8 mouse cellular contexts compared by ENCODE assay signal in the genomic region with DNA sequence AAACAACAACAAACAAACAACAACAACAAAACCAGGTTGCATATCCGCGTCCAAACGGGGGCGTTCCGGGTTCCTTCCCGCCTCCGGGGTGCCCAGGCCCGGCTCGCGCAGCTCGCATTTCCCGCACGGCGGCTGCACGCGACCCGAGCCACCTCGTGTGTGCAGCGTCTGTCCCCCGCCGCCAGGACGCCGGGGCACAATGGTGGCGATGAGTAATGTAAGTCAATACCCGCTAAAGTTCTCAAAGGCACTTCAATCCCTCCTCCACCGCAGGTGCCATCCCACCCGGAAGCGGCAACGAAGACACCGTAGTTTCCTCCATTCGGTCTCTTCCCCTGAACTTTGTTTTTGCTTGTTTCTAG. TPM values are rescaled to one million over a fixed set of nuclear protein-coding genes. Genes with fewer than 3 reads are reported as not detected.
DNase-seq lines count a peak whose midpoint lies in the region; ATAC-seq and TF ChIP-seq lines count a peak whose summit lies in the region.

No protein-coding gene starts in this region.

- peaks cover 21% of the 10 kb centered on the region for H3K4me1 ChIP-seq in heart, embryonic 12.5 days (replicated peaks)
- H3K4me1 ChIP-seq in E14TG2a.4 (replicated peaks; ENCODE audit: low read depth, low read length), result peaks cover 38% of the 10 kb centered on the region
- peaks cover 5% of the 10 kb centered on the region for H3K4me1 ChIP-seq in embryonic fibroblast, embryonic 13.5 days (ENCODE audit: control insufficient read depth, insufficient read depth, low read length)
- peaks cover 24% of the 10 kb centered on the region for H3K4me1 ChIP-seq in limb, embryonic 13.5 days
- H3K4me1 ChIP-seq in neural tube, embryonic 15.5 days, result peaks cover 37% of the 10 kb centered on the region

- H3K9me3 ChIP-seq in heart, embryonic 12.5 days (replicated peaks), result no peaks in the 10 kb centered on the region
- no peaks in the 10 kb centered on the region for H3K9me3 ChIP-seq in E14TG2a.4 (ENCODE audit: low read length)
- H3K9me3 ChIP-seq in limb, embryonic 13.5 days, result no peaks in the 10 kb centered on the region
- H3K9me3 ChIP-seq in neural tube, embryonic 15.5 days (replicated peaks), result no peaks in the 10 kb centered on the region

- intact Hi-C loops in heart, postnatal 36 days (cut with DNase I), result loop anchor here (1.0 to 5.0 kb wide), 2 partner anchors 30 to 108 kb away; no protein-coding TSS in a partner anchor

- TF ChIP-seq POLR2A in embryonic fibroblast, embryonic 13.5 days (IDR thresholded peaks at IDR 0.05; ENCODE audit: low read depth, low read length), result no peak

- peak; percentile 64 for ATAC-seq in heart, embryonic 12.5 days (ENCODE audit: insufficient number of reproducible peaks, low FRiP score)
- ATAC-seq in limb, embryonic 13.5 days (ENCODE audit: low FRiP score, low read depth), result peak; percentile 74
- ATAC-seq in neural tube, embryonic 15.5 days (ENCODE audit: low FRiP score), result peak; percentile 72

- no peak for DNase-seq in heart, postnatal 36 days
- DNase-seq in gastrocnemius, postnatal 25 days, result no peak
- no peak for DNase-seq in cerebellum, adult 9-10 months

- H3K36me3 ChIP-seq in heart, embryonic 12.5 days, result 0 out of 2 replicates have a peak, but pooled peaks cover 3% of the 10 kb centered on the region
- H3K36me3 ChIP-seq in E14TG2a.4 (ENCODE audit: insufficient read depth, low read length), result peaks cover 21% of the 10 kb centered on the region
- peaks cover 3% of the 10 kb centered on the region for H3K36me3 ChIP-seq in limb, embryonic 13.5 days
- H3K36me3 ChIP-seq in neural tube, embryonic 15.5 days, result no peaks in the 10 kb centered on the region

- peak overlapping the region; percentile 96 for H3K9ac ChIP-seq in heart, embryonic 12.5 days
- H3K9ac ChIP-seq in limb, embryonic 13.5 days, result peak overlapping the region; percentile 97
- peak overlapping the region; percentile 86 for H3K9ac ChIP-seq in neural tube, embryonic 15.5 days (replicated peaks)

- WGBS in heart, embryonic 12.5 days, result under 1% methylated on average over 31 of the region's 31 CpGs
- WGBS in limb, embryonic 13.5 days, result under 1% methylated on average over 31 of the region's 31 CpGs
- WGBS in neural tube, embryonic 15.5 days, result under 1% methylated on average over 31 of the region's 31 CpGs

- peak overlapping the region; percentile 100 for H3K4me3 ChIP-seq in heart, embryonic 12.5 days
- peak overlapping the region; percentile 92 for H3K4me3 ChIP-seq in E14TG2a.4 (replicated peaks; ENCODE audit: low read length)
- H3K4me3 ChIP-seq in embryonic fibroblast, embryonic 13.5 days (ENCODE audit: insufficient read depth, low read length), result peak overlapping the region; percentile 81
- H3K4me3 ChIP-seq in limb, embryonic 13.5 days, result peak overlapping the region; percentile 92
- peak overlapping the region; percentile 95 for H3K4me3 ChIP-seq in neural tube, embryonic 15.5 days (replicated peaks)

- no peak for TF ChIP-seq CTCF in E14TG2a.4 (conservative IDR thresholded peaks at IDR 0.05; ENCODE audit: low read length)
- no peak for TF ChIP-seq CTCF in embryonic fibroblast, embryonic 13.5 days (IDR thresholded peaks at IDR 0.05; ENCODE audit: borderline replicate concordance, insufficient read depth, low read length)

- peak overlapping the region; percentile 99 for H3K27ac ChIP-seq in heart, embryonic 12.5 days (ENCODE audit: poor library complexity, severe bottlenecking)
- H3K27ac ChIP-seq in embryonic fibroblast, embryonic 13.5 days (ENCODE audit: insufficient read depth, low read length), result peak overlapping the region; percentile 74
- H3K27ac ChIP-seq in limb, embryonic 13.5 days, result peak overlapping the region; percentile 96
- peak overlapping the region; percentile 99 for H3K27ac ChIP-seq in neural tube, embryonic 15.5 days (replicated peaks)

- no peaks in the 10 kb centered on the region for H3K27me3 ChIP-seq in heart, embryonic 12.5 days (replicated peaks)
- no peaks in the 10 kb centered on the region for H3K27me3 ChIP-seq in E14TG2a.4 (ENCODE audit: insufficient read depth, low read length)
- H3K27me3 ChIP-seq in limb, embryonic 13.5 days, result no peaks in the 10 kb centered on the region
- no peaks in the 10 kb centered on the region for H3K27me3 ChIP-seq in neural tube, embryonic 15.5 days (replicated peaks)

- H3K4me2 ChIP-seq in heart, embryonic 12.5 days, result peak overlapping the region; percentile 79
- peak overlapping the region; percentile 74 for H3K4me2 ChIP-seq in limb, embryonic 13.5 days (replicated peaks)
- peak overlapping the region; percentile 58 for H3K4me2 ChIP-seq in neural tube, embryonic 15.5 days

RNA-seq across cellular contexts. Expression of a gene that starts 0.4 kb away (rescaled TPM):
- polyA plus RNA-seq in heart, embryonic 12.5 days (2016; fragmentation: Nextera tagmentation; extraction: Ambion mirVana), result 23.5 and 23.8 TPM in 2 replicates
- 10 to 100 TPM; 33.1 to 35.0 TPM for total RNA-seq in heart, postnatal 36 days (2021)
- polyA plus RNA-seq in embryonic fibroblast, embryonic 13.5 days (2011; ENCODE audit: insufficient read length, low read depth, missing spikeins), result 39.2 and 45.3 TPM in 2 replicates
- 21.0 and 22.4 TPM in 2 replicates for polyA plus RNA-seq in limb, embryonic 13.5 days (2015; fragmentation: Nextera tagmentation; extraction: Ambion mirVana)
- polyA plus RNA-seq in neural tube, embryonic 15.5 days (2015; fragmentation: Nextera tagmentation; extraction: Ambion mirVana), result 14.2 and 17.4 TPM in 2 replicates
- 10 to 100 TPM; 17.9 to 20.1 TPM for total RNA-seq in gastrocnemius, postnatal 25 days (2021)
